Mouse (Mus musculus): Measurements from ENCODE around the gene Mrfap1. TPM values are rescaled to one million over a fixed set of nuclear protein-coding genes. Genes with fewer than 3 reads are reported as not detected.

The Mrfap1 gene
- total RNA-seq, 2 experiments from 2014 or later: 358 TPM

Other genes starting within 250 kb of the Mrfap1 start
- gene Tbc1d14, start 203.5 kb downstream of the Mrfap1 start, total RNA-seq (2021): 100 to 1,000 TPM; 133 to 136 TPM
- gene D5Ertd579e, start 100.7 kb downstream of the Mrfap1 start, total RNA-seq (2021): 10 to 100 TPM; 82.6 to 89.0 TPM
- gene Bloc1s4, start 48.1 kb downstream of the Mrfap1 start, total RNA-seq (2021): 10 to 100 TPM; 15.2 to 17.5 TPM
- gene Man2b2, start 33.9 kb upstream of the Mrfap1 start, total RNA-seq (2021): 10 to 100 TPM; 13.3 to 13.6 TPM
- gene Ppp2r2c, start 71.7 kb upstream of the Mrfap1 start, total RNA-seq (2021): 100 to 1,000 TPM; 271 to 272 TPM
- gene Wfs1, start 192.4 kb upstream of the Mrfap1 start, total RNA-seq (2021): 10 to 100 TPM; 16.3 to 25.7 TPM